Mouse (Mus musculus) megakaryocyte, embryonic 14.5 days (primary cell): ENCODE data around the gene Ccdc85b.

Experiments
- FLI1 ChIP-seq: IDR thresholded peaks from 2 replicates; pipeline ENCODE4 v1.6.1; 2012; ENCODE audit warnings: low read length, inconsistent platforms, mixed read lengths
- GATA1 ChIP-seq: IDR thresholded peaks from 3 replicates; pipeline ENCODE4 v1.6.1; 2012; ENCODE audit warnings: mixed read lengths, low read length, inconsistent platforms, borderline replicate concordance

DNA sequence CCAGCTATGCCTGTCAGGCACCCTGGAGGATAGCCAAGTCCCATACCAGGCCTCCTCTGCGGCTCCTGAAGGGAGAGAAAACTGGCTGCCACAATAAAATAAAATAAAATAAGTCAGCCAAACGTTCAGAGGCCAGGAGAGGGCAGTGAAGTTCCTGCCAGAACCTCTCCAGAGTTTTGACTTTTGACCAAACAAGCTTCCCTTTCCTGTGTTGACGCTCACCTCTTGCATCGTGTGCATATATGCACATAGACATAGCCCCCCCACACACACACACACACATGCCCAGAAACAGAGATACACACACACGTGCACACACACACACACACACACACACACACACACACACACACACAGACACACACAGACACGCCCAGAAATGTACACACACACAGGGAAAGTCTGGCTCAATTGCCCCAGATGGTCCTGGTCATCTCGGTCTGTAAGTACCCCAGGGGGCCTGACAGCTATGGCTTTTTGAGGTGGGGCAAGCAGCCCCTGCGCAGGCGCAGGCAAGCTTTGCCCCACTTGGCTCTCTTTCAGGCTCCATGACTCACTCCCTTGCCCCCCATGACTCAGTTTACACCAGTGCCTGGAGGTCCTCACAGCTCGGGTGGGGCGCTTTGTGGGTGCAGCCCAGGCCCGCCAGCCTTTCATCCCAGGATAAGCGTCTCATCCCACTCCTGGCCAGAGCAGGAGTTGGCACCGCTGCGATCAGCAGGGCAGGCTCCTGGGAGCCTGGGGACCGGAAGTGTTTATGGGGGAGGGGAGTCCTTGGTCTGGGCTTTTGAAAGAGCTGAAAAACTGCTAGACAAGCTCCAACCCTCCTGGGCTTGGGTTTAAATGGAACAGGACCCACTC is 24.5 kb downstream of the Ccdc85b start:
- no peak for TF ChIP-seq GATA1
- no peak for TF ChIP-seq FLI1
